Mouse (Mus musculus) heart, embryonic 14.5 days (tissue): Measurements from ENCODE around the gene Tacc3. TPM values are rescaled to one million over a fixed set of nuclear protein-coding genes. Genes with fewer than 3 reads are reported as not detected.
A peak's percentile ranks its signal among the peaks of the same experiment; 100 is the strongest.

Experiments
- ATAC-seq: fragments of 200-750 bp; cut with Nextera tagmentation; 2 replicates; pipeline ENCODE4 v1.8.0; 2017; ENCODE audit warnings: low read depth, moderate TSS enrichment; ENCODE audit not compliant: insufficient number of reproducible peaks, insufficient read depth, low FRiP score
- H3K27ac ChIP-seq, 2 experiments: fragments of 200-500 bp in 1 of 2; fragments of 300-500 bp in 1 of 2; sonication (generic) in 1 of 2; replicated peaks in 1 of 2; 2 replicates each; pipeline ENCODE4 v1.5.1; 2012 to 2014; ENCODE audit warnings: low read depth in 2 of 2, low read length in 2 of 2, control low read depth in 1 of 2, mild to moderate bottlenecking in 1 of 2, mixed read lengths in 1 of 2; ENCODE audit not compliant: control insufficient read depth in 1 of 2, insufficient read depth in 1 of 2
- H3K27me3 ChIP-seq: fragments of 300-500 bp; sonication (generic); 2 replicates; pipeline ENCODE4 v1.6.1; 2014; ENCODE audit warnings: mild to moderate bottlenecking, low read length, control low read depth; ENCODE audit not compliant: control insufficient read depth, insufficient read depth
- H3K36me3 ChIP-seq: fragments of 300-500 bp; sonication (generic); 2 replicates; pipeline ENCODE4 v1.6.1; 2014; ENCODE audit warnings: mild to moderate bottlenecking, control low read depth, low read length, mixed read lengths; ENCODE audit not compliant: control insufficient read depth, insufficient read depth
- H3K4me1 ChIP-seq, 2 experiments: fragments of 200-500 bp in 1 of 2; fragments of 300-500 bp in 1 of 2; sonication (generic) in 1 of 2; 2 replicates each; pipeline ENCODE4 v1.6.1; 2012 to 2014; ENCODE audit warnings: low read length in 2 of 2, control low read depth in 1 of 2, mixed read lengths in 1 of 2; ENCODE audit not compliant: control insufficient read depth in 2 of 2, insufficient read depth in 2 of 2
- H3K4me2 ChIP-seq: fragments of 300-500 bp; sonication (generic); 2 replicates; pipeline ENCODE4 v1.6.1; 2014; ENCODE audit warnings: mild to moderate bottlenecking, low read length
- H3K4me3 ChIP-seq, 2 experiments: fragments of 200-500 bp in 1 of 2; fragments of 300-500 bp in 1 of 2; sonication (generic) in 1 of 2; 2 replicates each; pipeline ENCODE4 v1.5.1; 2012 to 2014; ENCODE audit warnings: low read length in 2 of 2, mild to moderate bottlenecking in 2 of 2, control low read depth in 1 of 2, low read depth in 1 of 2, moderate library complexity in 1 of 2; ENCODE audit not compliant: control insufficient read depth in 1 of 2, insufficient read depth in 1 of 2
- H3K9ac ChIP-seq: fragments of 300-500 bp; sonication (generic); 2 replicates; pipeline ENCODE4 v1.6.1; 2014; ENCODE audit warnings: mild to moderate bottlenecking, low read length
- H3K9me3 ChIP-seq: fragments of 300-500 bp; sonication (generic); 2 replicates; pipeline ENCODE4 v1.6.1; 2016; ENCODE audit warnings: low read length, control low read depth; ENCODE audit not compliant: control insufficient read depth
- WGBS: fragments of 180-500 bp; shearing (Covaris S2); extraction: QIAGEN DNeasy Blood & Tissue Kit; methylation state at CpG from one replicate; pipeline ENCODE4 v1.1.7; 2014; 5-methylcytosine and 5-hydroxymethylcytosine counted together
- polyA plus RNA-seq: library from polyadenylated mRNA; unstranded; fragments of >200 nt; fragmentation: Nextera tagmentation; extraction: Ambion mirVana; gene quantifications from 2 replicates; pipeline ENCODE4 v1.2.1, GENCODE M21; 2014

The Tacc3 gene
- polyA plus RNA-seq, 1 experiment from 2014 or later = 117 TPM

- peak overlapping the region; percentile 39 to 55 for H3K4me3 ChIP-seq
- peak overlapping the region; percentile 77 for H3K9ac ChIP-seq
- peaks cover 18% of the 10 kb centered on the region for H3K27me3 ChIP-seq
- peaks cover 27 to 35% of the 10 kb centered on the region in 2 experiments for H3K4me1 ChIP-seq
- H3K9me3 ChIP-seq = no peaks in the 10 kb centered on the region
- H3K36me3 ChIP-seq = no peaks in the 10 kb centered on the region
- peak overlapping the region; percentile 97 for H3K4me2 ChIP-seq
- 6% methylated on average over 66 of the region's 71 CpGs for WGBS
- ATAC-seq = 0 out of 2 replicates have a peak, but pooled peaks have one; percentile 23
- H3K27ac ChIP-seq = 0 out of 4 replicates have a peak overlapping the region, but pooled peaks of 1 of the 2 experiments have one; percentile 1
Measured at GRCm38 (mm10) chr5:33694848-33695717, 37.2 kb downstream of the Tacc3 start.

DNA sequence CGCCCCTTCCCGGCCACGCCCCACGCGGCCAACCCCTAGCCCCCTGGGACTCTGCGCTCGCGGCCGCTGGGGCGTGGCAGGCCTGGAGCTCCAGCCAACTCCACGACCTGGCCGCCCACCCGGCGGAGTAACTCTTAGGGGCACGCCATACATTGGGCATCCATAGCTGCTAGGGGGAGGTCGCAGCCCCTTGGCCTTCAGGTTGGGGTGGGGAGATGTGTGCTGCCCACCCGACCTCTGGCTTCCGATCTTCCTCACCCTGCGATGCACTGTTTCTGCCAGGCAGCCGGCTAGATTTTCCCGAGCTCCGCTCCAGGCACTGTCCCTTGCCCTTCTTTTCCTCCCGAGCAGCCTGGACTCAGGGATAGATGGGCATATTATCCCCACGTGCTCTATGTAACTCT lies 37.8 kb downstream of the Tacc3 start:
- H3K27ac ChIP-seq = 0 out of 4 replicates have a peak overlapping the region, but pooled peaks of 1 of the 2 experiments have one; percentile 1
- peak overlapping the region; percentile 97 for H3K4me2 ChIP-seq
- peaks cover 29 to 39% of the 10 kb centered on the region in 2 experiments for H3K4me1 ChIP-seq
- H3K36me3 ChIP-seq = no peaks in the 10 kb centered on the region
- WGBS = 6% methylated on average over 24 of the region's 24 CpGs
- ATAC-seq = 0 out of 2 replicates have a peak, but pooled peaks have one; percentile 7
- H3K27me3 ChIP-seq = peaks cover 18% of the 10 kb centered on the region
- no peaks in the 10 kb centered on the region for H3K9me3 ChIP-seq
- H3K4me3 ChIP-seq = peak overlapping the region; percentile 39 to 55
- peak overlapping the region; percentile 77 for H3K9ac ChIP-seq

DNA sequence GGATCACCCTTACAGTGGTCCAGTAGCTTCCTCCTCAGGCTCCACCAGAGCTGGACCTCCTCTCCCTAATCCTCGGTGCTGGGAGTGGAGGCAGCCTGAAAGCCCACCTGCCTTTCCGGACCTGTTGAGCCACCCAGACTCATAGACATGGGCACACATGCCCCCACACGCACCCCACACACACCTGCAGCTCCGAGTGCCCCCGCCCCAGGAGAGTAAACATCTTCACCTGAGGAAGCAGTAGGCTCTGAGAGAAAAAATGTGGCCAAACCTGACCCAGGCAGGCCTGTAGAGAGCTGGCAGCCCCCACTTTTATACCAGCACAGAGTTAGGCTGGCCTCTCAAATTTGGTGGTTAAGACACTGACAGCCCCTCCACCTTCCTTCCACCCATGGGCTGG lies 38.5 kb downstream of the Tacc3 start:
- Histone ChIP-seq H3K27me3 (peaks cover 18% of the 10 kb centered on the region), H3K4me3 (no peak overlapping the region), H3K36me3 (no peaks in the 10 kb centered on the region), H3K9me3 (no peaks in the 10 kb centered on the region), H3K27ac (no peak overlapping the region), H3K9ac (no peak overlapping the region), H3K4me1 (peaks cover 29 to 39% of the 10 kb centered on the region in 2 experiments), H3K4me2 (no peak overlapping the region)
- ATAC-seq = no peak
- WGBS = 76% methylated on average over 5 of the region's 5 CpGs

- Histone ChIP-seq H3K27me3 (peaks cover 18% of the 10 kb centered on the region), H3K4me1 (peaks cover 27 to 32% of the 10 kb centered on the region in 2 experiments), H3K4me2 (no peak overlapping the region), H3K27ac (no peak overlapping the region), H3K9me3 (no peaks in the 10 kb centered on the region), H3K4me3 (no peak overlapping the region), H3K9ac (no peak overlapping the region), H3K36me3 (no peaks in the 10 kb centered on the region)
- 70% methylated on average over 1 of the region's 1 CpGs for WGBS
- no peak for ATAC-seq
Measured at GRCm38 (mm10) chr5:33697534-33697933, 39.6 kb downstream of the Tacc3 start.

GRCm38 (mm10) chr5:33697947-33698512 lies 40.1 kb downstream of the Tacc3 start:
- no peak overlapping the region for H3K4me2 ChIP-seq
- ATAC-seq = no peak

DNA sequence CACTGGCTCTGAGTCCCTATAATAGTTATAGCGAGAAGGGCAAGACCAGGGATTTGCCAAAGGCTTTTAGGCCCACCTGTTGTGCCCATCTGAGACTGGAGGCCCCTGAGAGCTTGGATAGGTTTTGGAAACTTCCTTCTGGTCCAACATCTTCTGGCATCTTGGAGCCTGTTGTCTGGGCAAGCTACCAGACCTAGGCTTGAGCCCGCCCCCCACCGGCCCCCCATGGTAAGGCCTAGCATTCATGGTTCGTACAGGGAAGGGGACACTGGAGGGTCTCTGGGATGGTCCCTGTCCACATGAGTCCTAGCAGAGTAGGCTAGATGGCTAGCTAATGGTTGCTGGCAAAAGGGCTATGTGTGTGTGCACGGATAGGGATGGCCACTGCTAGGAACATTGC lies 40.7 kb downstream of the Tacc3 start:
- no peak overlapping the region for H3K4me3 ChIP-seq
- no peaks in the 10 kb centered on the region for H3K36me3 ChIP-seq
- ATAC-seq = no peak
- no peaks in the 10 kb centered on the region for H3K9me3 ChIP-seq
- no peak overlapping the region for H3K9ac ChIP-seq
- H3K27ac ChIP-seq = no peak overlapping the region
- H3K4me2 ChIP-seq = no peak overlapping the region
- peaks cover 19 to 29% of the 10 kb centered on the region in 2 experiments for H3K4me1 ChIP-seq
- 90% methylated on average over 5 of the region's 5 CpGs for WGBS
- peaks cover 18% of the 10 kb centered on the region for H3K27me3 ChIP-seq

More at GRCm38 (mm10) chr5:33697947-33698512, 40.1 kb downstream of the Tacc3 start:
- Histone ChIP-seq H3K4me1 (peaks cover 22 to 29% of the 10 kb centered on the region in 2 experiments), H3K9ac (no peak overlapping the region), H3K27ac (no peak overlapping the region), H3K36me3 (no peaks in the 10 kb centered on the region), H3K4me3 (no peak overlapping the region), H3K27me3 (peaks cover 18% of the 10 kb centered on the region), H3K9me3 (no peaks in the 10 kb centered on the region)
- WGBS = 31% methylated on average over 13 of the region's 13 CpGs

DNA sequence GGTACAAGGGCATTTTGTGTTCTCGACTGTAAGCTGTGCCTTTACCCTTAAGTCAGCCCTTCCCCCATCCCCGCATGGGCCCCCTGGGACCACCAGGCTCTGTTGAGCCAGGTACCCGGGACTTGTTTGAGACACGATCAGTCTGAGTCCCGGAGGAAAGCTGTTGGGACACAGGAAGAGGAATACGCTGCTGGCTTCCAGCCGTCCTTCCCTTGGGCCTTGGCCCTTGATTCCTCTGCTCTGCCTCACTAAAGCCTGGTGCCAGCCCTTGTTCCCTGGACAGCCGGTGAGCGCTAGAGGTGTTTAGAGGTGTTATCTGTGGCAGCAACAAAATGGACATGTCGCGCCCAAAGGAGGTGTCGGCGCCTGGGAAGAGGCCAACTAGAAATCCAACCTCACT lies 42.1 kb downstream of the Tacc3 start:
- no peaks in the 10 kb centered on the region for H3K9me3 ChIP-seq
- no peak overlapping the region for H3K9ac ChIP-seq
- no peak overlapping the region for H3K4me3 ChIP-seq
- H3K27ac ChIP-seq = no peak overlapping the region
- no peaks in the 10 kb centered on the region for H3K36me3 ChIP-seq
- no peak for ATAC-seq
- 13% methylated on average over 13 of the region's 13 CpGs for WGBS
- H3K27me3 ChIP-seq = peaks cover 14% of the 10 kb centered on the region
- peak overlapping the region; percentile 21; the same call in 1 of the 2 replicates for H3K4me2 ChIP-seq
- H3K4me1 ChIP-seq = peaks cover 22 to 27% of the 10 kb centered on the region in 2 experiments
